In the genomic region with DNA sequence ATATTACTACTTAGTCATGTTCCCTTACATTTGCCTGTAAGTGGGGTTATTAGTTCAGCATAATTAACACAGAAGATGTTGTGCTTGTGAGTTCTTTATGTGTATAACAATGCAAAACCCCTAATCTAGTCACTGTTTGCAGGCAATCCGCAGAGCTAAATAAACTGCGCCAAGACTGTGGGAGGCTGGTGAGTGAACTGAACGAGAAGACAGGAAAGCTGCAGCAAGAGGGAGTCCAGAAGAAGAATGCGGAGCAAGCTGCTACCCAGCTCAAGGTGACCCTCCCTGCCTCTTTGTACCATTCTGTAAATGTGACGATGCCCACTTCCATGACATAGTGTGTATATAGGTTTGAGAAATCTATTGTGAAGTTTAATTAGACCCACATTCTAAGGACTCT, we compare ENCODE assay signal across 22 mouse cellular contexts. TPM values are rescaled to one million over a fixed set of nuclear protein-coding genes. Genes with fewer than 3 reads are reported as not detected.
DNase-seq lines count a peak whose midpoint lies in the region; ATAC-seq and TF ChIP-seq lines count a peak whose summit lies in the region.
"Had no signal": no experiment of that assay in that cellular context is flagged by ENCODE, and none has a peak within 500 bp of the region (broad histone marks: within the 10 kb centered on the region; RNA-seq: fewer than 3 reads in every experiment).

No protein-coding gene starts in this region.

- ATAC-seq in frontal cortex, adult (ENCODE audit: low TSS enrichment), result peak; percentile 84
- ATAC-seq: activated CD4-positive, CD25-positive, alpha-beta regulatory T cell, adult 4 months; CD4-positive, CD25-positive, alpha-beta regulatory T cell, adult 4 months; forebrain, embryonic 13.5 days; forebrain, embryonic 15.5 days; forebrain, postnatal 0 days; Patski had no signal

- no peak overlapping the region for H3K4me3 ChIP-seq in layer of hippocampus, adult 2 months
- H3K4me3 ChIP-seq: embryonic facial prominence, embryonic 10.5 days; embryonic facial prominence, embryonic 12.5 days; forebrain, embryonic 13.5 days; forebrain, embryonic 15.5 days had no signal

- 0 out of 2 replicates have a peak overlapping the region, but pooled peaks have one; percentile 8 for H3K27ac ChIP-seq in layer of hippocampus, adult 2 months
- H3K27ac ChIP-seq: embryonic facial prominence, embryonic 10.5 days; embryonic facial prominence, embryonic 12.5 days; forebrain, embryonic 13.5 days; forebrain, embryonic 15.5 days had no signal

- no peak for DNase-seq in frontal cortex, postnatal 10 days (ENCODE audit: low spot score in 2 of 2)
- no peak for DNase-seq in layer of hippocampus, adult 2 months (ENCODE audit: low spot score in 2 of 2)
- DNase-seq in layer of hippocampus, adult 9-10 months (ENCODE audit: low spot score), result no peak
- peak; percentile 32 for DNase-seq in right cerebral cortex, adult 18-20 months
- no peak for DNase-seq in right cerebral cortex, postnatal 10 days (ENCODE audit: low spot score in 2 of 2)
- DNase-seq: adrenal gland, postnatal 10 days; adrenal gland, postnatal 25 days; B cell, adult 2 months; cerebellum, adult 11-12 months; cerebellum, adult 2 months; cerebellum, adult 9-10 months; cerebellum, postnatal 10 days; cerebellum, postnatal 25 days; forebrain, postnatal 0 days had no signal

- no peak for TF ChIP-seq CTCF in layer of hippocampus, adult 2 months (conservative IDR thresholded peaks at IDR 0.05)

RNA-seq across cellular contexts. Expression of gene Ktn1, which starts 36.3 kb away (rescaled TPM):
- 10 to 100 TPM; 82.8 to 95.2 TPM for total RNA-seq in layer of hippocampus, adult 2 months (2021)
